In genomic region chr3:84304339-84305009, GRCm38 (mm10) we compare ENCODE assay signal across 8 mouse cellular contexts. TPM values are rescaled to one million over a fixed set of nuclear protein-coding genes. Genes with fewer than 3 reads are reported as not detected.
DNase-seq lines count a peak whose midpoint lies in the region; ATAC-seq and TF ChIP-seq lines count a peak whose summit lies in the region.

No protein-coding gene starts in this region.

- intact Hi-C loops in gastrocnemius, adult 2 months (cut with DNase I): no loop called here

- peaks cover 18% of the 10 kb centered on the region for H3K27me3 ChIP-seq in limb, embryonic 11.5 days (ENCODE audit: control insufficient read depth, insufficient read depth, low read length)
- H3K27me3 ChIP-seq in midbrain, embryonic 11.5 days (ENCODE audit: control insufficient read depth, insufficient read depth, low read length): no peaks in the 10 kb centered on the region; the same call in 1 of the 2 replicates
- H3K27me3 ChIP-seq in stomach, embryonic 15.5 days (replicated peaks): peaks cover 18% of the 10 kb centered on the region; the same call in 1 of the 2 replicates

- under 1% methylated on average over 32 of the region's 32 CpGs for WGBS in limb, embryonic 11.5 days
- under 1% methylated on average over 32 of the region's 32 CpGs for WGBS in midbrain, embryonic 11.5 days
- WGBS in stomach, embryonic 15.5 days: 1% methylated on average over 32 of the region's 32 CpGs

- TF ChIP-seq CTCF in gastrocnemius, adult 2 months (IDR thresholded peaks at IDR 0.05): peak; percentile 44
- TF ChIP-seq CTCF in cortical plate, adult 2 months (IDR thresholded peaks at IDR 0.05; ENCODE audit: extremely low read depth, insufficient read depth, low read length): peak; percentile 47

- H3K9ac ChIP-seq in limb, embryonic 11.5 days (ENCODE audit: low read length): no peak overlapping the region
- peak overlapping the region; percentile 58 for H3K9ac ChIP-seq in midbrain, embryonic 11.5 days (ENCODE audit: low read length)
- peak overlapping the region; percentile 9; the same call in 1 of the 2 replicates for H3K9ac ChIP-seq in stomach, embryonic 15.5 days

- H3K4me2 ChIP-seq in limb, embryonic 11.5 days (ENCODE audit: low read depth, severe bottlenecking): peak overlapping the region; percentile 60
- peak overlapping the region; percentile 79 for H3K4me2 ChIP-seq in midbrain, embryonic 11.5 days
- H3K4me2 ChIP-seq in stomach, embryonic 15.5 days: peak overlapping the region; percentile 86

- H3K27ac ChIP-seq in gastrocnemius, adult 2 months: no peak overlapping the region
- H3K27ac ChIP-seq in cortical plate, adult 2 months (ENCODE audit: insufficient read depth, low read length): peak overlapping the region; percentile 11; the same call in 1 of the 2 replicates
- no peak overlapping the region for H3K27ac ChIP-seq in limb, embryonic 11.5 days (replicated peaks; ENCODE audit: low read depth, low read length)
- peak overlapping the region; percentile 60 for H3K27ac ChIP-seq in midbrain, embryonic 11.5 days (ENCODE audit: low read depth, low read length)
- H3K27ac ChIP-seq in stomach, embryonic 15.5 days: no peak overlapping the region

- H3K4me1 ChIP-seq in cortical plate, adult 2 months (ENCODE audit: control insufficient read depth, insufficient read depth, low read length): no peaks in the 10 kb centered on the region
- H3K4me1 ChIP-seq in limb, embryonic 11.5 days (ENCODE audit: control insufficient read depth, insufficient read depth, low read length): peaks cover 8% of the 10 kb centered on the region; the same call in 1 of the 2 replicates
- H3K4me1 ChIP-seq in midbrain, embryonic 11.5 days (ENCODE audit: control insufficient read depth, insufficient read depth, low read length): peaks cover 28% of the 10 kb centered on the region
- peaks cover 21% of the 10 kb centered on the region for H3K4me1 ChIP-seq in stomach, embryonic 15.5 days

- 0 out of 2 replicates have a peak, but pooled peaks cover 5% of the 10 kb centered on the region for H3K9me3 ChIP-seq in limb, embryonic 11.5 days (ENCODE audit: control insufficient read depth, low read length)
- peaks cover 4% of the 10 kb centered on the region; the same call in 1 of the 2 replicates for H3K9me3 ChIP-seq in midbrain, embryonic 11.5 days (ENCODE audit: control insufficient read depth, low read length)
- no peaks in the 10 kb centered on the region for H3K9me3 ChIP-seq in stomach, embryonic 15.5 days

- ATAC-seq in granulocyte monocyte progenitor cell, adult 5-6 weeks (replicated peaks; ENCODE audit: poor library complexity, severe bottlenecking): peak; percentile 60
- peak; percentile 14; the same call in 1 of the 2 replicates for ATAC-seq in limb, embryonic 11.5 days (ENCODE audit: insufficient number of reproducible peaks, low FRiP score, low TSS enrichment, low read depth)
- peak; percentile 51 for ATAC-seq in midbrain, embryonic 11.5 days (ENCODE audit: low FRiP score)
- peak; percentile 28; the same call in 1 of the 2 replicates for ATAC-seq in stomach, embryonic 15.5 days (ENCODE audit: insufficient read depth, low FRiP score, low read depth)

- no peaks in the 10 kb centered on the region for H3K36me3 ChIP-seq in limb, embryonic 11.5 days (ENCODE audit: control insufficient read depth, insufficient read depth, low read length)
- no peaks in the 10 kb centered on the region for H3K36me3 ChIP-seq in midbrain, embryonic 11.5 days (ENCODE audit: control insufficient read depth, insufficient read depth, low read length)
- no peaks in the 10 kb centered on the region for H3K36me3 ChIP-seq in stomach, embryonic 15.5 days

- H3K4me3 ChIP-seq in gastrocnemius, adult 2 months: peak overlapping the region; percentile 71
- peak overlapping the region; percentile 46 for H3K4me3 ChIP-seq in cortical plate, adult 2 months (ENCODE audit: insufficient read depth, low read length)
- H3K4me3 ChIP-seq in limb, embryonic 11.5 days (ENCODE audit: low read depth, low read length): peak overlapping the region; percentile 34
- peak overlapping the region; percentile 52 for H3K4me3 ChIP-seq in midbrain, embryonic 11.5 days (ENCODE audit: low read depth, low read length)
- peak overlapping the region; percentile 38 for H3K4me3 ChIP-seq in stomach, embryonic 15.5 days (replicated peaks)

- 0 out of 2 replicates have a peak, but pooled peaks have one; percentile 16 for TF ChIP-seq POLR2A in cortical plate, adult 2 months (IDR thresholded peaks at IDR 0.05; ENCODE audit: extremely low read depth, insufficient read depth, low read length)

- DNase-seq in gastrocnemius, adult 2 months: peak; percentile 55
- no peak for DNase-seq in gastrocnemius, postnatal 25 days
- DNase-seq in kidney, adult 9 months: peak; percentile 34
- peak; percentile 69 for DNase-seq in limb, embryonic 11.5 days (ENCODE audit: low spot score)
- peak; percentile 96 for DNase-seq in midbrain, embryonic 11.5 days (ENCODE audit: low spot score, missing footprints)

RNA-seq across cellular contexts. Expression of gene Trim2, which starts 2.2 kb away (rescaled TPM):
- 1 to 10 TPM; 1.2 to 2.0 TPM for total RNA-seq in gastrocnemius, adult 2 months (2021)
- 1 to 10 TPM; 2.7 to 3.3 TPM for total RNA-seq in gastrocnemius, postnatal 25 days (2021)
- 87.4 and 101 TPM in 2 replicates for polyA plus RNA-seq in cortical plate, adult 2 months (2012; rRNA removed)
- total RNA-seq in granulocyte monocyte progenitor cell, adult 5-6 weeks (2014; fragmentation: Nextera tagmentation): not detected in 2 replicates
- total RNA-seq in granulocyte monocyte progenitor cell, adult 5-6 weeks (2017): not detected in 2 replicates
- 12.4 and 13.5 TPM in 2 replicates for polyA plus RNA-seq in limb, embryonic 11.5 days (2014; fragmentation: Nextera tagmentation; extraction: Ambion mirVana)
- polyA plus RNA-seq in midbrain, embryonic 11.5 days (2014; fragmentation: Nextera tagmentation; extraction: Ambion mirVana): 128 and 137 TPM in 2 replicates
- polyA plus RNA-seq in stomach, embryonic 15.5 days (2015; fragmentation: Nextera tagmentation; extraction: Ambion mirVana): 27.9 and 31.7 TPM in 2 replicates

Comparison
In these comparisons a context has a peak if more than half of its experiments do, and no peak if none do; other contexts are left out.
1. H3K27ac ChIP-seq: peak in cortical plate, adult 2 months (single experiment) and midbrain, embryonic 11.5 days (single experiment); none in gastrocnemius, adult 2 months (single experiment), limb, embryonic 11.5 days (single experiment) and stomach, embryonic 15.5 days (single experiment).
2. Peak in every context shown above with its lines, with median percentiles within 50 percentile points of each other: H3K4me3 ChIP-seq, ATAC-seq and H3K4me2 ChIP-seq.